Mouse (Mus musculus) megakaryocyte, embryonic 14.5 days (primary cell): Measurements from ENCODE around the gene Me1.

ENCODE experiments used
- FLI1 ChIP-seq: IDR thresholded peaks from 2 replicates; pipeline ENCODE4 v1.6.1; 2012; ENCODE audit warnings: low read length, inconsistent platforms, mixed read lengths
- GATA1 ChIP-seq: IDR thresholded peaks from 3 replicates; pipeline ENCODE4 v1.6.1; 2012; ENCODE audit warnings: mixed read lengths, low read length, inconsistent platforms, borderline replicate concordance

- no peak for TF ChIP-seq GATA1
- no peak for TF ChIP-seq FLI1
These were observed 35.4 kb downstream of the Me1 start for GRCm38 (mm10) chr9:86660327-86660726.
